Mouse (Mus musculus): Measurements from ENCODE around the gene Tmem229b.
"Not testable (repeated sequence)": the region's sequence is repeated elsewhere in the genome, so short reads cannot be mapped to it uniquely, and the experiment has no call there.

The Tmem229b gene

DNA sequence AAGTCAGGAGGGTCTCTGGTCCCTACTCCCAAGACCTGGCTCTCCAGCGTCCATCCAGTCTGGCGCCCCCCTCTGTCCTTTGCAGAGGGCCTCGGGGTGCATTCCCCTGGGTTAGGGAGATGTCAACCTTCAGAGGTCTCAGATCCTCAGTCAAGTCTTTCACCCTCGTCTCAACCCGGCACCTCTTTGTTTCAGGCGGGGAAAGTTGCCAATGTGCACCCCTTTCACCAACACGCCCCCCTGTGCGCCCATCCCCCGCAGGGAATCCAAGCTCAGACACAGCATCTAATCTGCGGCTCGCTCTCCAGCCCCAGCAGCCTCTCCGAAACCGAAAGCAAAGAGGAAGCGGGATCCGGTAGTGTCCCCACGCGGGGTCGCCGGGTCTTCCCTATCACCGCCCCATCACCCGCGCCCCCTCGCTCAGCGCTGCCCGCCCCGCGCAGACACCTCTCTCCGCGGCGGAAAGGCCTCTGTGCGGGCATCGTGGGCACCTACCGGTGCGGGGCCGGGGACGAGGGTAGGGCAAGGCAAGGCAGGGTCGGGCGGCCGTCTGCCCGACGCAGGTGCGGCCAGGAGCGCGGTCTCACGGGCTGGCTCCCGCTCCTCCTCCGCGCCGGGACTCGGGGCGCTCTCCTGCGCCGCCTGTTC lies 825 bp downstream of the Tmem229b start:
- DNase-seq (ENCODE audit: low spot score in 2 of 2) = peak; percentile 41 to 79

DNA sequence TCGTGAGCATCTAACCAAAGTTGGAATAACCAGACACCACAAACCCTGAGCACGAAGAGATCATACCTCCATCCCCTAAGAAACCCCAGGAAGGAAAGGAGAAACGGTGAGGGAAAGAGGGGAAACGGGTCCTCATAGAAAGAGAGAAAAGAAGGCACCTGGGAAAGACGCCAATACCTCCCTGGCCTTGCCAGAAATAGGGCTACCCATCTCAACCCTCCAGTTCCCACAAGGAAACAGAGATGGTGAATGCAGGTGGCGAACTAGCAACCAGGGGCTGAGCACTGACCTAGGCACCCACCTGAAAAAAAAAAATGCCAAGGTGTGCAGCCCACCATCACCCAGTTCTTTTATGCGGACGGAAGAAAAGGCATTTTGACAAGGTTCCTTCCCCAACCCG lies 1.4 kb downstream of the Tmem229b start:
- DNase-seq (ENCODE audit: low spot score in 2 of 2) = no peak

DNA sequence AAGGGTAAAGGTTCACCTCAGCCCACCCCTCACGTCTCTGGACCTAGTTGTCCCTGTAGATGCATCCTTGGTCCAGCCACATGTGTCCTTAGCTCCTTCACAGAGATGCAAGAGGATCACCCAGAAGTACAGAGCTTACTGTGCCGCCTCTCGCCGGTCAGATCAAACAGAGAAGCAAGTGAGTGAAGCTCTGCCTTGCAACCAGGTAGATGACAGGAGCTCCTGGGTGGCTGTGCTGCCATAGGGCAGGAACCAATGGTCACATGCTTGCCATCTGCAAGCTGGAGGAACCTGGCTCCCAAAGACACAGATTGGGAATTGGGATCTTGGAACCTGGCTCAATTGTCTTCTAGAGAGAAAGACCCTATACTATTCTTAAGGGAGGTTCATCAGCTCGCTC lies 2.0 kb downstream of the Tmem229b start:
- no peak for DNase-seq (ENCODE audit: low spot score in 2 of 2)

DNA sequence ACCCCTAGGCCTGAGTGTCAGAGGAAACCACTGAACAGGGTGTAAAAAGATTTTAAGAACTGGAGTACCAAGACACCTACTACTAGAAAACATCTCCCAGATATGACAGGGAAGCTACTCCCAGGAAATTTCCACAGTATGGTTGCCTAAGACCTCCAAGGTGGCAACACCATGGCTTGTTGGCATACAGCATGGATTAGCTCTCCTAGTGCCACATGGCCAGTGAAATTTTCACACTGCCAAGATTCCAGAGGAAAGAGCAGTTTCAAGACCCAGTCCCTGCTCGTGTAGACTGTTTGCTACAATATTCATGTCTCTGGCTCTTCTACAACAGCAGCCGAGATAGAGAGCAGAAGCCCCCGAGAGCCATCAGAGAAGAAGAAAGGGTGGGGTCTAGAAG lies 4.4 kb downstream of the Tmem229b start:
- DNase-seq (ENCODE audit: low spot score in 2 of 2) = no peak

DNA sequence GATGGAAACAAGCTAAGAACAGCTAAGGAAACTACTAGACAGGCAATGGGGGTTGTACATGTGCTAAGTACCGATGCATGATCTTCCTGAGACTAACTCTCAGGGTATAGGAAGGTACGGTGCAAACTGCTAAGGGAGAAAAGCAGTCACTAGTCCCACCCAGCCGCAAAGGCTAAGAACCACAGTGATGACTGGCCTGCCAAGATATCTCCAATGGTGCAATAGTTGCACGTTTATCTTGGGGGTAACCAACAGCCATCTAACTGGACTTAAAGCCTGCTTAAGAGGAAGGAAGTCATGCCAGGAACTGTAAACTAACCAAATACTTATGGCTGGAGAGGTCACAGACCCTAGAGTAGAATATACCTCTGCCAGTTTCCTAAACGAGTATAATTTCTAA lies 5.0 kb downstream of the Tmem229b start:
- no peak for DNase-seq (ENCODE audit: low spot score in 2 of 2)

DNA sequence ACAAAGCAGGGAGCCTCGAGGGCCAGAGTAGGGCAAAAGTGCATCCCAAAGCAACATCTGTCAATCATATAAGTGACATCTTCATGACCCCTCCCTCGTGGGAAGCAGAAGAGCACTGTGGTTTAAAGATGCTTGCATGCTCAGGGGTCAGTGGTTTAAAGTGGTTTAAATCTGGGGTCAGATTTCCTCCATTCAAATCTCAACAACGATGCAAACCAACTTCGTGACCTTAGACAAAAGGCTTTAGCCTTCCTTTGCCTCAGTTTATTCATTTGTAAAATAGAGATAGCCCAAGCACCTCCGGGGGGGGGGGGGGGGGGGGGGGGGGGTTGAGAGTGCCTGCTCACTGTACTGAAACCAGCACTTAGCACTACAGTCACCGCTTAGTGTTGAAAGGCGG lies 10.7 kb downstream of the Tmem229b start:
- DNase-seq (ENCODE audit: low spot score in 2 of 2) = no peak

DNA sequence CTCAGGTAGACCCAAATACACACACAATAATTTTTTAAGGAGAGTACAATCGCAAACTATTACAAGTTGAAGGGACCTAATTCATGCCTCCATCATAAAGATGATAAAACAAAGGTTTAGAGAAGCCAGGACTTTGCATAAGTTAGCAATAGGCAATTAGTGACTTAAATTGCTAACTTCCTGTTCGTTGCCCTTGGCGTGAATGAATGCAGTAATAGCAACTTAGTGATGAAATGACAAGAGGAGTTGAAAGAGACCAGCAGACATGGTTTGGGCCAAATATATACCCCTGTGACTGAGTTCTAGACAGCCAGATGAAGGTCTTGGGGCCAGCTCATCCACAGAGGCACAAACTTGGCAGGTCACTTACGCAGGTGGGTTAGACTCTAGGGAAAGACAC lies 11.2 kb downstream of the Tmem229b start:
- DNase-seq (ENCODE audit: low spot score in 2 of 2) = no peak

DNA sequence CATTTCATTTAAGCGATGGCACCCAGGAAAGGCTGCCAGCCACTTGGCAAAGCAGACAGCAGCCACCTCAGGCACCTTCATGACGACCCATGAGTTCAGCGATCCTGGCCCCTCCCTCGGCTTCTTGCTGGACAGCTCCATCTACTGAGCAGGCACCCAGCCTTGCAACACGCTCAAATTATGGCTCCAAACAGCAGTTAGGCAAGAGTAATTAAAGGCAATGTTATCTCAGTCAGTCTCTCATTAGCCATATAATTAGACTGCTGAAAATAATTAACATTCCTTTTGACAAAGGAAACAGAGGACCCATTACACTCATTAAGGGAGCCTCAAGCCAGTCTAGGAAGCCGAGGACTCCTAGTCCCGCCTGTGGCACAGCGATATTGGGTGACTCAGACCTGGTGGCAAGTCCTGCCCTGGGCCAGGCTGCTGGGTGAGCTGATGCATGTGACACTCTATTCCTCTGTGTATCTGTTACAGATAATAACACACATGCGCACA lies 19.8 kb downstream of the Tmem229b start:
- no peak for DNase-seq (ENCODE audit: low spot score in 2 of 2)

DNA sequence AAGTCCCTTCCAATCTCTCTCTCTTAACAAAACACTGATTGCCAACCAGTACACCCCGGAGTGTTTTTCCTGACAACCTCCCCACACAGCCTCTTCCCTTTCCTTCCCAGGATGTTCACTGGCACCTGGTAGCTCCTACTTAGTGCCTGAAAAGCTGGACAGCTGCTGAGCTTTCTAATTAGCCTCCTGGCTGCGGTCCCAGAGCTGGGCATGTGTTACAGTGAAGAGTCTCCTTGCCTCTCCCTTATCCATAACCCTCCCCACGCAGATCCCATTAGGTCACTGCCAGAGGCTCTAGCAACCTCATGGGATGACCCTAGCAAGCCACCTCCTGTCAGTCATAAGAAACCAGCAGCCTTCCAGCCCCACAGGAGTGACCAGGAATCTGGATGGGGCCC lies 23.4 kb downstream of the Tmem229b start:
- DNase-seq (ENCODE audit: low spot score in 2 of 2) = no peak

DNA sequence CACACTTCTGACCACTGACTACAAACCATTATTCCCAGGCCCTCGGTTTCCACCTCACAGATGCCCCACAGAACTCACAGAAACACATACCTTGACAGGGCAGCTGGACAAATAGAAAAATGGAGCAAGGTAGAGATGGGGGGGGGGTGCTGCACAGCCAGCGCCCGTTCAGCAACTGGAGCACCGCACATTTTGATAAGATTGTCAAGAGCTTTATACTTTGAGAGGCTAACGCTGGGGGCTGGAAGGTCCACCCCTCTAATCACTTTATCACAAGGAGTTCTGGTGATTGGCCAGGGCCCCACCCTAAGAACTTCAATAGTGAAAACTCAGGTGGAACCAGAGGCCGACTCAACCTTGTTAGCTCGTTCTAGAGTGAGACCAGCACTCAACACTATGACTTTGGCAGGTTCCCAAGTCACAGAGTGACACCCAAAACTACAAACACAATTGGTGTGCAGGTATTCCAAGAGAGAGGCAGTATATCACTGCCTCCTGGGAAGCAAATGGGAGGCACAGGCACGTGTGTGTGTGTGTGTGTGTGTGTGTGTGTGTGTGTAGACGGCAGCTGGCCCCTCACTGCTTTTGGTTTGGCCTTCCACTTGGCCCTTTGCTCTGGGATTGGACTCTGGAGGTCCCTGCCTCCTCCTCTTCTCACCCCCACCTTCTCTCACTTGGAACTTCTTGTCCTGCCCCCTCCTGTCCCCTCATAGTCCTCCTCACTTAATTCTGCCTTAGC lies 24.0 kb downstream of the Tmem229b start:
- no peak for DNase-seq (ENCODE audit: low spot score in 2 of 2)

DNA sequence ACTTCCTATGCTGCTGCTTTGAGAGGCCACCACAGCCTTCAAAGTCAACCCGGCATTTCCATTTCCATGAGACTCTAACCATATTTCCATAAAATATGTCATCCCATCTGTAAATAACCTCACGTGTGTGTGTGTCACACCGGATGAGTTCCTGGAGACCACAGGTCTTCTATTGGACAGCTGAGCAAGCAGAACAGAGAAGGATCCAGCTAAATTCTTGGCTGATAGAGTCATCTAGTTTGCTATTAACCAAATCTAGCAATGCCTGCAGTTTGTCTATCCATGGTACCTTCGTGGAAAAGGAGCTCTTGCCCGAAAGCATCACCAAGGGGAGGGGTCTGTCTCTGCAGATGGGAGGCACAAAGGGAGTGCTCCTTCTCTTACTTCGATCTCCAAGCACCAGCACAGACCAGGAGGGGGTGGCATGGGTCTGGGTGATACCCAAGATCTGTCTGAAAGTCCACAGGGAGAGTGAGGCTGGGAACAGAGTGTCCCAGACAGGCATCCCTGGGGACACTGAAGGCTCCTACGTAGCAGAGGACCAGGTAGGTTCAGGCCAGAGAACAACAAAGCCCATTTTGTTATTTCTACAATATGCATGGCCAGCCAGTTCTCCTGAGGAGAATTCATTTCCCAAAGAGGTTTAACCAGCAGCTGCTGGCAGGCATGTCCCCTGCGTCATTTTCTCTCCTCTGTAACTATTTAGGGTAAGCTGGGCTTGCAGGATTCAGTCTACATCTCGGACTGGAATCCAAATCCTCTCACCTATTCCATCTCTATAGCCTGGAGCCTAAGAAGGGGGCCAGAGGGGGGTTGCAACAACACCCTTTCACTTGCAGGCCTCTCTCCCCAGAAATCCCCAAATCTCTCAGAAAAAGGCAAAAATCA lies 25.2 kb downstream of the Tmem229b start:
- DNase-seq (ENCODE audit: low spot score in 2 of 2) = no peak

DNA sequence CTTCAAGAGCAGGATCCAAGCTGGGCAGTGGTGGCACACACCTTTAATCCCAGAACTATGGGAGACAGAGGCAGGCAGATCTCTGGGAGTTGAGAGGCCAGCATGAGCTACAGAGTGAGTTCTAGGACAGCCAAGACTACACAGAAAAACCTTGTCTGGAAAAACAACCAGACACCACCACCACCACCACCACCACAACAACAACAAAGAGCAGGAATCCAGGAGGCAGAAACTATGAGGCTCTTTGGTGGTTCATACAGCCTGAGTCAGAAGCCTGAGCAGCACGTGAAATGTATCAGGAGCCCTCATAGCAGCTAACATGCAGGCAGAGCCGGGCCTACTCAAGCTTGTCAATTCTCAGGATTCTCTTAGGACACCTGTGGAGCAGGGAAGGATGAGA lies 26.3 kb downstream of the Tmem229b start:
- DNase-seq (ENCODE audit: low spot score in 2 of 2) = no peak

DNA sequence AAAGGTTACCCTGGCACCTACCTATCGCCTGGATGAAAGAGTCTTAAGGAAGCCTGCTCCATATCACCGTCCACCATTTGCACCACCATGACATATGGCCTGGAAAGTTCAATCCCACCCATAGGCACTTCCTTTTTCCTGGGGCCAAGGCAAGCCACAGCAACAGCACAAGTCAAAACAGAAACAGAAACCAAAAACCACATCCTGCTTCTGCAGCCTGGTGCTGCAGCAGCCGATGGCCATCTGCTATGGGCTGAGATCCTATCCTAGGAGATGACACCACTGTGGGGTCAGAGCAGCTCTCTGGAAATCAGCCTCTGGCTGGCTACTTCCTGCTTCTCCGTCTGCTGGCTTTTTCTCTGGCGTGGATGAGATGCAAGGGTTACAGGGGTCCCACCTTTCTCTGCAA lies 26.7 kb downstream of the Tmem229b start:
- peak; percentile 46 to 70 for DNase-seq (ENCODE audit: low spot score in 2 of 2)

DNA sequence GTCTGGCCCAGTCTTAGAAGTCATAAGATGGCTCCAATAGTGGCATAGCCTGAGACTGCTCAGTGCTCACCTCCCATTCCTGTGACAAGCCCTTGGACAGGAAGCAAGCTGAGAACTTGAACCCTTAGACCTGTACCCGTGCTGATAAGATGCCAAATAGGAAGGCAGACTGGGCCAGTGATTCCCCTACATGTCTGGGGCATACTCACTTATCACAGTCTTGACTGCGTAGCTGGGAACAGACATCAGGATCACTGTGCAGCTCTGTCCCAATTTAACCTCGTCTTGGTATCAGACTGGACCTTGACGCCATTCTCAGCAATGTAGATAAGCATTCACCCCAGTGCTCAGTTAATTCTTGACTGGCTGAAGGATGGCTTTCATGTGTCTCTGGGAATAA lies 29.9 kb downstream of the Tmem229b start:
- DNase-seq (ENCODE audit: low spot score in 2 of 2) = no peak

DNA sequence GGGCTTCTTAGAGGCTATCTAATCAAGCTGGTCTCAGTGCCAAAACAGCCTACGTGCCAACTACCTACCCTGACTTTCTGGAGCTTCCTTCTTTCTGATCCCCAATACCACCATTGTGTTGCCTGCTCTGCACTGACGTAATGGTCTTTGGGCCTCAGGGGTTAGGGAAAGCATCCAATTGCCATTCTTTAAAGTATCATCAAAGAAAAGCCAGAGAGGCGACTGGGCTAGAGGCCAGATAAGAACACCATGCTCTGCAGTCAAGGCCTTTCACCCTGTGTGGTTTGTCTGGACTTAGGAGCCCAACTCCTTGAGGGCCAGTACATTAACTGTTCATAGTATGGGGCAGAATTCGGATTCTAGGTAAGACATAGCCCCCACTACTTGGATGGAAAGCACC lies 30.3 kb downstream of the Tmem229b start:
- no peak for DNase-seq (ENCODE audit: low spot score in 2 of 2)

DNA sequence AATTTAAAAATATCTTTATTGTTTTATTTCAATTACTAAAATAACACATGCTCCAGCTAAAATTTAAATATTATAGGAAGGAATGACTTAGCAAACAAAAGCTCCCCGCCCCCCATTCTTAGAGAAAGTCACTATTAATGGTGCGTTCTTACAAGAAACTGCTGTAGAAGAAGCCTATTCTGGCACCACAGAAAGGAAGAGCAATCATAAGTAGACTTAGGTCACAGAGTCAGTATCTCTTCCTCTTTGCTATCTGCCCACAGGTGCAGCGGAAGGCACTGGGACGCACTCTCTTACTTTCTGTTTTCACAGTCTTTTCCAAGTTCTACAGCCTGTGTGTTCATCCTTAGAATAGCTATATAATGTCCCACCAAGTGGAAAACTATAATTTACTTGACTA lies 31.6 kb downstream of the Tmem229b start:
- DNase-seq (ENCODE audit: low spot score in 2 of 2) = no peak

DNA sequence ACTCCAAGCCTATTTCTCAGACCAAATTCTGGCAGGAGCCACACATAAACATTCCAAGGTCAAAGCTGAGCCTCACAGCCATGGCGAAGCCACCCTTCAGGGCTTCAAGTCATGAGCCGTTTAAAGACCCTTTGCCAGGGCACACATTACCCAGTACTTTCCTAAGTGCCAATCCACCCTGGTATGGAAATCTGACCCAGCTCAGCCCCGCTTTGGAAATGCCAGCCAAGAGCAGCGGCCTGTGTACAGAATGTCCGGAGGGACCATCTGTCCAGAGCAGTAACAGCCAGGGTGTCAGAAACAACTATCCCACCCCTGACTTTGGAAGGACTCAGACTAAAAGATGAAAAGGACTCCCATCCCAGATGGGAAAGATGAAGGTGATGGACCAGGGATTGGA lies 32.7 kb downstream of the Tmem229b start:
- no peak for DNase-seq (ENCODE audit: low spot score in 2 of 2)

DNA sequence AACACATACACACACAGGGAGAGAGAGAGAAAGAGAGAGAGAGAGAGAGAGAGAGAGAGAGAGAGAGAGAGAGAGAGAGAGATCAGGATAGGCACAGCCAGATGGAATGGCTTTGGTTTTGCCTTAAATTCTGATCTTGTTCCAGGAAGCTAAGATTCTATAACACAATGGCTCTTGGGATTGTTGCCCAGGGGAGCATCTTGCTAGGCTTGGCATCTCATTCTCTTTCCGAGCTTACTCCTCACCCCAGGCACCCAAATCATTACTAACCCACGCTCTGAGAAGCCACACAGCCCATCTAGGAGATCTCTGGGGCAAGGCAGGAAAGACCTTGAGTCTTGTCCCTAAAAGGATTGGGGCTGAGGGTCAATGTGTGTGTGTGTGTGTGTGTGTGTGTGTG lies 33.6 kb downstream of the Tmem229b start:
- no peak for DNase-seq (ENCODE audit: low spot score in 2 of 2)

DNA sequence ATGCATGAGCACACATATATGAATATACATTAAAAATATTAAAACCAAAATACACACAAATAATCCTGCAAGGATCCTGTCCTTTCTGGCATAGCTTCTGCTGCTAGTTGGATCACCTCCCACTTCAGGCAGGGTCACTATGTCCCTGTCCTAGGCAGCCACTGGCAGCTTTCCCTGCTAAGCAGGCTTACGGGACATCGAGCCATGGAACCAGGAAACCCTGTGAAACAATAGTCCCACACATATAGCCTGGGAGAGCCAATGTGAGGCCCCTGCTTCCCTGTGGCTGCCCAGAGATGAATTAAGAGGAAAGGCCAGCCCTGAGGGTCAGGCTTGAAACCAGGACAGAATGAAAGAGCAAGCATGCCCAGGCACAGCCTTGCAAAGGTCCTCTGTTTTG lies 35.8 kb downstream of the Tmem229b start:
- no peak for DNase-seq (ENCODE audit: low spot score in 2 of 2)

DNA sequence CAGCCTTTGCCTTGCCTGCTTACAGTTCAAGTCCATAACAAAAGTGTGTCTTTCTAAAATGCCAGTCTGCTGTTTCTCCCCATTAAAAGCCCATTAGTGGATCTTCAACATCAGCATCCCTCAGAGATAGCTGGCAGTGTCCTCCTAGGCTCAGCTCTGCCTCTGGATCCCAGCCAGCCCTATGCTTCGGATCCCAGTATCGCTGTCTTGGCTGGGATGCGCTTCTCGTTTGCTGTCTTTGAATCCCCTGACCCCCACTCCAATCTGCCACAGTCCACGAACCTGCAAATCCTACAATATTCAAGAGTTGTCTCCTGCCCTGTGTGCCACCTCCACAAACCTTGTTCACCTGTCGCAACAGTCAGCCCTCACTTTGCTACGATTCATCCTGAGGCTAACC lies 36.7 kb downstream of the Tmem229b start:
- no peak for DNase-seq (ENCODE audit: low spot score in 2 of 2)

DNA sequence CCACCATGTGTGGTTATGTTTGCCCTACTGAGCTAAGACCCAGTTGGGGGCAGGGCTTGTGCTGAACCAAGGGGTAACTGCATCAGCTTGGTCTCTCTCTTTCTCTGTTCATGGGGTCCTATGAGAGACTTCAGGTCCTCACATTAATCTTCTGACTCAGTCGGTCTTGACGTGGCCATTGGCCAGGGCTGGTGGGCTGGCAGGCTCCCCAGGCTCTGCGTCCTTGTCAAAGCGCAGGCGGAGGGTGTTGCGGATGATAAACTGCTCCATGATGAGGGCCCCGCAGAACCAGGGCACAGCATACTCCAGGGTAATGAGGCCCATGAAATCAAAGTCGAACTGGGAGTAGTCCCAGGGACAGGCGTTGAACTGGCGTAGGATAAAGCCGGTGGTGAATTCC lies 42.9 kb downstream of the Tmem229b start:
- not testable (repeated sequence) for DNase-seq (ENCODE audit: low spot score in 2 of 2)

DNA sequence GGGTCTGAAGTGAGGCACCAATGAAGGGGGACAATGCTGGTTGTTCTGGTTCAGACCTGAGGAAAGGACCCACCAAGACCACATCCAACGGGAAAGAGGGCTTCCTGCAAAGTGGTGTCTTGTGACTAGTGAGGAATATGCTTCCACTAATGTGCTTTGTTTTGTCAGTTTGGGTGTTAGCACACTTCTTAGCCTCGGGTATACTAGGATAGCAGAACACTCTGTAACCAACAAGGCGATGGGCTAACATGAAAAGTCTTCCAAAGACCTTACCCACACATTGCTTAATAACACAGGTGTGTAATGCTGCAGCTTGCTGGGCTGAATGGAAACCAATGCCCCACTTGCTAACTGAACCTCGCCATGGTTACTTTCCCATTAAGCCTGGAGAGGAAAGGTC lies 51.0 kb downstream of the Tmem229b start:
- no peak for DNase-seq (ENCODE audit: low spot score in 2 of 2)

DNA sequence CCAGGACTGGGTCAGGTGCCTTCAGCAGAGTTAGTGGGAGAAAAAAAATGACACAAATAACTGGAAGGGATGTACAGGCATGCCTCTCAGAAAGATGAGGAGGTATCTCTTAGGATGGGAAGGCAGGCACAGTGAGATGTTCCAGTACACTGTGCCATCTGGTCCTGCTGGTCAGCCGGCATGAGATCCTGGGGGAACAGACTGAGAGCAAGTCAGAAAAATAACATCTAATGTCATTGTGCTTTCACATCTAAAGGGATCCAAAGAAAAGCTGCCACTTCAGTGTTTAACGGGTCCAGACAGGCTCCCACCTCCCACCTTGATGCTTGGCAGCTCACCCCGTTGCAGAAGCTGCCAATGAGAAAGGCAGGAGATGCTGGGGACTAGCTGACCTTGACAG lies 54.9 kb downstream of the Tmem229b start:
- no peak for DNase-seq (ENCODE audit: low spot score in 2 of 2)

All from spleen, postnatal 4 days (tissue).